Mouse (Mus musculus) urinary bladder, postnatal 14 days (tissue): ENCODE measurements around the gene Dlg2.

Source experiments
- DNase-seq: peaks from one replicate; pipeline ENCODE4 v3.0.0; 2021; ENCODE audit warnings: low spot score

Gene Dlg2

DNA sequence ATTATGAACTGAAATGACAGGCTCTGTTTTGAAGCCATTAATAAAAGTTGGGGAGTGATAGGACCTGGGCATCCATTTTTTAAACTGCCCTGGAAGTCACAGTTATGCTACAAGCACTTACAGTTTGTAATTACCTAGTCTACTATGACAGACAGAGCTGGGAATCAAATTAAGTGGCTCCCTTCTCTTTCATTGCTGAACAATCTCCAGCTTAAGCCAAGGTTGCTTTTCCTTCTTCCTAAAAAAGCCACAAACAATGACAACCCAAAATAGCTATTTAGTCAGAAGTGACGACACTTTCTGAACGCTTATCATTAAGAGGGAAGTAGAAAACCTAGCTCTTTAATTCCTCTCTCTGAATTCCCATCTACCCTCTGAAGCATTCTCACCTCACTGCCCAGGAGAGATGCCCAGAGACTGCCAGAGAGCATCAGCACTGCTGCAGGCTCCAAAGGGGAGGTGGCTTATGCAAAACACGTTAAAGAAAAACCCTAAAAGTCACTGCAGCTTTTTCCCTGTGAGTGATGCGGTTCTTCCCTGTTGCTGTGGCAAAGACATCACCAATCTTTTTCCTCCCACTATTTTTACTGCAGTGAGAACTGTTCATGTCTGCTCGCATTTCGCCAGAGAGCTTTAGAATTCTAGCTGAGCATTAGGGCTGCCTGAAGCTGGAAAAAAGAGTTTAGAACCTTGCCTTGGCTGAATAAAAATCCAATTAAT lies 612.9 kb downstream of the Dlg2 start:
- no peak for DNase-seq

DNA sequence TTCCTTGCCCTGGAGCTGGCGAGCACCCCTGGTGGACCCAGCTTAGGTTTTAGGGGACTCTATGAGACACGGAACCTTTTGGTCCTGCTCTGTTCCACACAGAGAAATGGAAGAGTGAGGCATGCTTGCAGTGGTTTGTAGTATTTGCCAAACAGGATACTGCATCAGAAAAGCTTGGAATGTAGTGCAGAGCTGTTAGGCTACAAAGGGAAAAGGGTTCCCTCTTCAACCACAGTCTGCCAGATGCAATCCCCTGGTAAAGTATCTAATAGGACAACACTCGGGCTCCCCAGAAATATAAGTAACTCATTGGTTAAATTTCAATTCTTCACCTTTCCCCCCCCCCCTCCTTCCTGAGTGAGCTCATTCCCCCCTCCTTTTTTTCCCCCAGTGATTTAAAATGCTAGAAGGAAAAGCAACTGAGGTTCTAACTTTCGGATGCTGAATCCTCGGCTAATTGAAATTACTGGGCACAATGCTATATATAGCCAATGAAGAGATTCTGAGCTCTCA lies 613.9 kb downstream of the Dlg2 start:
- no peak for DNase-seq

DNA sequence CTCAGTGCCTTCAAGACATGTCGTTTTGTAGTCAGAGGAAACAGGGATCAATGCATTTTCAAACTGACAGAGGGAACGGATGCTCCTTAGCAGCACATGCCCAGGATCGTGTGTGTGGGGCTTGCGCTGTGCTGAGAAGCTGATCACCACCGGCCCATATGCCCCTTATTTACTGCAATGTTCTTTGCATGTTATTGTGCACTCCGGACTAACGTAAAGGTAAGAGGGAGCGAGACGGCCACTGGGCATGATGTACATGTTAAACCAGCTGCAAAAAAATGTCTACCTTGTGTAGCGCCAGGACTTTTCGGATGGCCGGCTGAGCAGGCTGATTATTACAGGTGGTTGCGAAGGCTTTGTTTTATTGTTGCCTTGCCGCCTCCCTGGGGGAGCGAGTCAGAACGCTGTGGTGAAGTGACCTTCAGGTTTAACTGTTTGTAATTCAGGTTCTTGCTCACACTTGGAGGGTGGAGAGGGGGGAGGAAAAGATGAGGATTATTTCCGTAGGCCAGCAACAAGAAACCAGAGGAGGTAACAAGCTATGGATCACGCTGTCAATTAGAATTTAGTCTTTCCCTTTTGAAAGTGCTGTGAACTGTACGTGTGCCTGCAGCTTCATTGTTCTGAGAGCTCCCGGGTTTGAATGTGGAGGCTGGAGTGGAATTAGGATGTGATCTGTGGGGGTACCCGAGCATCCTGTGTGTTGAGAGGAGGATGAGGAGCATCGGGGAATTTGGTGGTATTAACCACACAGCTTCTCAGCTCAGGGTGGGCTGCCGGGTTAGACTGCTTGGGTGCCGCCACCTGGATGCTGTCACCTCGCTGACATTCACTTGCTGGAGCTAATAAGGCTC lies 614.6 kb downstream of the Dlg2 start:
- DNase-seq = no peak

DNA sequence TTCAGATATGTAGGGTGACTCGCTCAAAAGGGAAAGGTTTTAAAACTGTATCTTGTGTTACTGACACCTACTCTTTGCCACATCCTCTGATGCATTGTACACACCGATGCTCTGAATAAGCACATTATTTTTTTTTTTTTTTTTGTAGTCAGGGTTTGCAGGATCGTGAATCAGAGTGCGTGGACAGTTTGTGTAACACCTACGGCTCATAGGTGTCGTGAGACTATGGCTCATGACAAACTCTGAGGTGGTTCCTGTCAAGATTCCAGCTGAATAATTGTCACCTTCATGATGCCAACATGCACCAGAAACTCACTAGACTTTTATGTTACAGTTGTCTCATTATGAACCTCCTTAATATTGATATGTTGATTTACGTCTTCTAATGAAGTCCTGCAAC lies 620.0 kb downstream of the Dlg2 start:
- no peak for DNase-seq

DNA sequence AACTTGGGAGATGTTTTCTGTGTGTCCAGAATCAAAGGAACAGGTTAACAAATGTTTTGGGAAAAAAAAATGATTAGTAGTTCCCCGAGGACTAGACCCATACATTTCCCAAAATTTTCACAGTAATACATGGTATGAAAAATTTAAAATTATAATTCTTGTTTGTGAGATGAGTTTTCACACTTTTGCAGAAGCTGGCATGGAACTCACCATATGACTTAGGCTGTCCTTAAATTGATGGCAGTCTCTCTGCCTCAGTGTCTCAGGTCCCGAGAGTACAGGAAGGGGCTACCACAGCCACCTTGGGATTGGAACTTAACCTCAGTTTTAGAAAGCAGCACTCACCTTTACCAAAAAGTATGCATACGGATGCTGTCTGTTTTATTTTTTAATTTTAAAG lies 622.0 kb downstream of the Dlg2 start:
- DNase-seq = no peak

DNA sequence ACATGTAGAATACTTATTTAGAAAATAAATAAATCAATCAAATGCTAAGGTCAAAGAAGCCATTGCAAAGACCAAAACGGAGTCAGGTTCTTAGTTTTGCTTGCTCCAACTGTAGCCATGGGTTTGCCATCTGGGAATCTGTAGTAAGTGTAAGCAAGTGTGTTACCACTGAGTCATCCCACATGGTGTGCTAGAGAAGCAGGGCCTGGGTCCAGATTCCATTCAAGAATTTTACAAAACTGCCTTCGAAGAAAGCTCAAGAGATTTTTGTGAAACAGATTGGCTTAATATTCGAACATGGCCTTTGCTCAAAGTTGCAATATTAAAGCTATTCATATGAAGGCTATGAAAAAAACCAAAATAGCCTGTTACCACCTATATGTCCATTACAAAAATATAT lies 633.1 kb downstream of the Dlg2 start:
- no peak for DNase-seq

DNA sequence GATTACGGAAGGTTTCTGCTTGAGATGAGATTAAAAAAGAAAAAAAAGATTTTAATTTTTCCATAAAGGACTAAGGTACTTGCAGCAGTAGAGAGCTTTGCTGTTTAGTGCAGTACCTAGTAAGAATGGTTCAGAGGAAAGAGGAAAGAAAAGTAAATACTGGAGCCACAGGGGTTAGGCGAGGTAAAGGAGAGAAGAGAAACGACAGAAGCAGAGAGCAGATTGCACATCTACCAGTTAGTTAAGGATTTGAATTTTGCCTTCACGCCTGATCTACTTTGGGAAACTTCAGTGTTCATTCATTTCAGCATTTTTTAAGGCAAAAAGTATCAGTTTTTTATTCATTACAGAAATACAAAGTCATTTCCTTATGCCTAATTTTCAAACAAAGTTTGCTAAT lies 655.7 kb downstream of the Dlg2 start:
- no peak for DNase-seq

DNA sequence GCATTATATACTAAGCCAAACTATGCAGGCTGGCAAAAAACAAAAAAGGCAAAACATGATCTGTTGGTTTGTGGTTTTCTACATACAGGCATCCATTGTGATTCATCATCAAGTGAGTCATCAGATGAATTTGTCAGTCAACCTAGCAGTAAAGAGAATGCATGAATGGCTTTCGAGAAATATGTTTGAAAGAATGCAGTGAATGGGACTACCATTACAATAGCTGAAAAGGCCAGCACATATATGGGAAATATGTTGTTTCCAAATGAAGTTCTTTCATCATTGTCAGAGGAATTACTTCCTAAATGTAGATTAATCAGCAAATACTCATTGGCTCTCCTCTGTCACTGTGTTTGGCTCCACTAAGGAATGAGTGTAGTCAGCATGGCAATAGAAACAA lies 677.6 kb downstream of the Dlg2 start:
- DNase-seq = no peak

DNA sequence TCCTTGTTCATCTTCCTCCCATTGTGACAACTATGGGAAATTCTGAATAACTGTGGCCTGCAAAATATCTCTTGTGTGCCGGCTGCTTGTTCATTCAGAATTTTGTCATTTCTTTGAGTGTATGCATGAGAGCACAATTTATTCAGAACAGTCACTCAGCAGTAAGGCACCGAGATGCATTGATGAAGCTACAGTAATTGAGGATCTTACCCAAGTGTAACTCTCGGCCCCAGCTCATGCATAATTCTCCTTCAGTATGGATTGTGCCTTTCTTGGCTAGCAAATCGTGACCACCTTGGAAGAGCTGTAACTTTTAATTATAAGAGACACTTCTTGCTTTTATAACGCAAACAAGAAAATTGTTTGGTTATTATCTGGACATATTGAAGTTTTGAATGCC lies 682.7 kb downstream of the Dlg2 start:
- DNase-seq = no peak

DNA sequence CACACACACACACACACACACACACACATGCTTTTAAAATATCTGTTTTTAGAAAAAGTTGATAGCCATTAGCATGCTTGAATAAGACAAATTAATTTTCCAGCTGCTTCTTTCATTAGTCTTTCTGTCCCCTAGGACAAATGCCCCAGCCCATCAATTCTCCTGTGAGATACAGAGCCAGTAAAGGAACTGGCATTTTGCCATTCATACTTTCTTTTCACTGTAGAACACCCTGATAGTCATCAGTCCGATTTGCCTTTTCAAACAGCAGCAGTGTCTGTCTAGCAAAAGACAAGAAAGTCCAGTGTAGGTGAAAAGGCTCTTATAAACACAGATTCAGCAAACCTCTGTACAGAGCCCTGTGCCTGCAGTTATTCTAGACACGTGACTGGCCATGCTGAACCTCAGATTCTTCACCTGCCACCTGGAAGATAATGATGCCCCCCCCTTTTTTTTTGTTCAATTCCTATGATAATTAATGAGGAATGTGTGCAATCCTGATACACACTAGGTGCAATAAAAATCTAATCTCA lies 685.2 kb downstream of the Dlg2 start:
- no peak for DNase-seq

DNA sequence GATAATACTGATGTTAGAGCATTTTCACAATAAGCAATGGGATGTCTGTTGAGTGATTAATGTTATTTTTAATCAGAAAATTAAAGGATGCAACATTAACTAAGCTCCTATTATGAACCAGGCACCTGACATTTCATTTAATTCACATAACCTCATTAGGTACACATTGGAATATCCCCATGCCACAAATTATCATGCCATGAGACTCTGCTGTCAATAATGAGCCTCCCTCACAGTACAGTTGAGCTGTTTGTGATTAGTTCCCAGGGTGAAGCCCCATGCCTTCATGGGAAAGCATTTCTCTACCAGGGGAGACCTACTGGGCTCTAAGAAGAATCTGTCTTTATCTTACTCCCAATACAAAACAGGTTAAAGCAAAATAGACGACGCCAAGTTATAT lies 697.1 kb downstream of the Dlg2 start:
- no peak for DNase-seq

DNA sequence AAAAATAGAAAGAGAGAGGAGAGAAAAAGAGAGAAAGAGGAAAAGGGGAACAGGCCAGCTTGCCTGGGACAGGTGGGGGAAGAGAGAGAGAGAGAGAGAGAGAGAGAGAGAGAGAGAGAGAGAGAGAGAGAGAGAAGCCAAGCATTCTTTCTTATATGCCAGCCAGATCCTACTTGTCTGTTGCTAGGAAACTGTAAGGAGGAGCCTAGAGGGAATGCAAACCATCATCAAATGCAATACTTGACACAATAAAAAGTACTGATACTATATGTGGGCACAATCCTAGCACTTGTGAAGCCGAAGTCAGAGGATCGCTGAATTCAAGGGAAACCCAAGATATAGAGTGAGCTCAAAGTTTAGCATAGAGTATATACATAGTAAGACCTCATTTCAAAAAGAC lies 711.7 kb downstream of the Dlg2 start:
- DNase-seq = no peak

DNA sequence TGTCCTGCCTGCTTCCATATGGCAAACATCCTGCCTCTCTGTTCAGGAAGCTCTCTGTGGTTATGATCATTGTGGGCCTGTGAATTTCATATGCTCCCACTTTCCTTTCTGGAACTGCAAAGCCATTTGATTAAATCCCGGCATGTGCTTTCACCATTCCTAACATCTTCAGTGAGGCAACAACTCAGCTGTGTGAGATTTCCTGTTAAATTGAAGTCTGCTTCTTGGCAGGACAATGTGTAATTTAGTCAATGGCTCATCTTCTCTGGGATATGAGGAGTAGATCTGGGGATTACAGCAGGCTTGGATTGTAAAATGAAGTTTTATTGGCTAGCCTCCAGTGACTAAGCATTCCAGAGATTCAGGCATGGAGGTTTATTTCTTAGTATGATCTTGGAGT lies 722.9 kb downstream of the Dlg2 start:
- DNase-seq = no peak

DNA sequence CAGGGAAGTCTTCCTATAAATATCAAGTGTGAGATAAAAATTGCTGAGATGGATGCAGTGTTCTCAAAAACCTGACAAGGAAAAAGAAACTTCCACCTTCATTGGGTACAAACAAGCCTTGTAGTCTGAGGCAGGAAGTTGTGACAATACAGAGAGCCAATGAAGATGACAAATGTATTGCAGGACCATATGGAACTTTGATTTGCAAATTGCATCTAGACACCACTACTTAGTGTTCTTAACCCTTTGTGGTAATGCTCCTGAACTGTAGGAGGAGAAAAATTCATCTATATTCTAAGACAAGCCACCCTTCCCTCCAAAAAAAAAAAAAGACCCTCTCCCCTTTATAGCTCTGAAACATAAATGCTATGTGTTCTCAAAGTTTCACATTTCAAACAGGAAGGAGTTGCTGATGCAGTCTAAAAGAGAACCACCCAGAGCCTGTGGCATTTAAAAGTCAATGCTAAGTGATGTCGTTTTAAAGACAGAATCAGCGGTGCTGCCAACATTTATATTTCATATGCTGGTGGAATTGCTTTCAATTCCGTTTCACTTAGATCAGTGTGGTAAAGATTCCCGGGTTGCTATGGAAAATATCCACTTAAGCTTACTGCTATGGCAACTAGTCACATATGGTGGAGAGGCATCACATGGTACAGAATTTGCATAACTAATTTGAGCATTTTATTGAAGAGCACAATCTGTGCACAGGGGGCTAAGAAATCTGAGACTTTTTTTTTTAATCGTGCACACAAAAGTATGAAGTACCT lies 731.8 kb downstream of the Dlg2 start:
- DNase-seq = no peak

DNA sequence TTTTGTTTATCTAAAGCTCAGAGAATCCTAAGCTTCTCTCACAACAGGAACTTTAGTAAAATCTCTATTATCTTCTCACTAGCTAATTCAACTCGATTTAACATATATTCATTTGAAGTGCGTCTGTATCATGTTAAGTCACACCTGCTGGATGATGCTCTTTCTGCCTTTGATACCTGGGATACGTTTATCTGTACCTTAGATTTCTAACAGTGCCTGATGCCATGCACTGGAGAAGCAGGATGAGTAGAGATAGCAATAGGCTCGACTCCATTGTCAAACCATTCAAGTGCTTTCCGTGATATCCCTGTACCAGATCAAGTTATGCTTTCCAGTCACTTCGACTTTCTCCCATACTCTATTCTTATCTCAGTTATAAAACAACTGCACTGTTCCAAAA lies 732.5 kb downstream of the Dlg2 start:
- DNase-seq = no peak

DNA sequence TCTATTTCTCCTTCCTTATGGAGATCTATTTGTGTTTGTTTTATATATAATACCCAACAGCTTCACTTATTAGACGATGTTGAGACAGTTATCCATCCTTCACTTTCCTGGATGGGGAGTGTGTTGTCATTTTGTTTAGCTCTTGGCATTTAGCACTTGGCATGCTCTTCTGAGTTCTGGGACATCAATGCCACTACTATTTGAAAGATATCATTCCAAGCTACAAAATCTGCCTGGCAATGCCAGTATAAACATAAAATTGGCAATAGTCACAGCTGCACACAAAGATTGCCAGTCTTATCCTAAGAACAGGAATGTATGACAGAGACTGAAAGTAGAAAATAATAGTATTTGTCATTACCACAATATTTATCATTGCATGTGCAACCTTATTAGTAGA lies 735.8 kb downstream of the Dlg2 start:
- DNase-seq = no peak

DNA sequence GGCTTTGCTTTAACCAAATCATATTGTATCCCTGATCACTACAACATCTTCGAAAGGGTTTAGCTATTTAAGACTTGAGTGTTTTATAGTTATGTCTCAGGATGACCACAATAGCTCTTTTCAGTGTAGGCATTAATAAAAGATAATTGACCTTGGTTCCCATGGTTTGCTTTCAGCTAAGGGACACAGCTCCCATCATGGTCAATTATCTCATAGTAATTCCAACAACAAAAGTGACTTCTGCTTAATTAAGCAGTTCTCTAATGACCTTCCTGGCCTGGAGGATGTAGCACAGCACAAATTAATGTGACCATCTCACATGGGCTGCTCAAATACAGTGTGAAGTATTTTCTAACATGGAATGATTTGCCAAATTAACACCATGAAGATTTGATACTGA lies 738.4 kb downstream of the Dlg2 start:
- DNase-seq = no peak

DNA sequence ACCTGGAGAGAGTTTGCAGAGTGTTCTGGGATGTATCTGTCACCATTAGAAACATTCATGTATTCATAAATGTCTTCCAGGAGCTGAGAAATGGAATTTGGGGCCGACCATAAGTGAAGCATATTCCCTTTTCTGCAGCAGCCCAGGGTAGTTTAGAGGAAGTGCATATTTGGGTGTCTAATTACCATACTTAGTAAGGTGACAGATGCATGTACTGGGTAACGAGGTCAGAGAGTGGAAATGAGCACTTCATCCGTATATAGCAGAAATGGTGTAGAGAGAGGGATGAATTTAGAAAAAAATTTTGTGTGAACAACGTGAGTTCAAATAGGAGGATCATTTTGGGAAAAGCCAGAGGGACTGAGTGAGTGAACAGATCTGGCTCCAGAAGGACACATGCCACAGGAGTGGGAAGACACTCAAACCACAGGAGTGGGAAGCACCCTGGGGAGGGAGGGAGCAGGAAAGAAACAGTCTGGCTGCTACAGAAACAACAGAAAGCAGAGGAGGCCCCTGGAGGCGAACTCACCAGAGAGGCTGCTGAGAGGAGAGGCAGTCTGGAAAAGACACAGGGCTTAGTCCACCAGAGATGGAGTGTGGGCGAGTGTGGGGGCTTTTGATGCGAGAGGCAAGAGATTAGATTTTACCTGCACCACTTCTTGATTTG lies 742.0 kb downstream of the Dlg2 start:
- DNase-seq = no peak

DNA sequence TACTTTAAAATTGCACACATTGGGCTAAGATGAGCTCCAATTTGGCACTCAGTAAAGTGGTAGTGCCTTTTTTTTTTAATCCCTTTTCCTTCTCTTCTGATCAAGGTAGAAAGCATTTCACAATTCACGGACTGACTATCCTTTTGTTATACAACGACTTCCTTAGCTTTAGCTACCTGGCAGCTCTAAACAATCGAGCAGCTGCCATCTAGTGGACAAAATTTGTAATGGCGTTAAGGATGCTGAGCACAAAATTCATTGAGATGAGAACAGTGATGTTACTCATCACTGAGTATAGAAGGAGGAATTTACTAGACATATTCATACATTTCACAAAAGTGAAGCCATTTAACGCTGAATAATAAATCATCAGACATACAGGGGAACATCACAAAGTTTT lies 750.0 kb downstream of the Dlg2 start:
- DNase-seq = peak; percentile 32

DNA sequence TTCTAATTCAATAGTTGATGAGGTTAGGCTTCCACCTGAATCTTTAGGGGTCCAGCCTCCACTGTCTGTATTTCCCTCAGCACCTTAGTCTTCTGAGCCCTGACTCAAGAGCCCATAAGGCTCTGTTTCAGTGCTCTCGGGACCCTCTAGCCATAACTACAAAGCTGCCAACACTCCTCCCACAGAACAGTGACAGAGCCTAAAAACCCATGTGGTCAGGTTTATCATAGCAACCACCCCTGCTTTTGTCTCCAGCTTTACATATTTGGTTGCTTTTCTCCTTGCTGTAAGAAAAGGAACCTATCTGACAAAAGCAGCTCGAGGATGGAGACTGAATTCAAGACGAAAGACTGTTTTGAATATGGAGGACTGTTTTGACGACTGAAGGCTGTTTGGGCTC lies 765.2 kb downstream of the Dlg2 start:
- no peak for DNase-seq

DNA sequence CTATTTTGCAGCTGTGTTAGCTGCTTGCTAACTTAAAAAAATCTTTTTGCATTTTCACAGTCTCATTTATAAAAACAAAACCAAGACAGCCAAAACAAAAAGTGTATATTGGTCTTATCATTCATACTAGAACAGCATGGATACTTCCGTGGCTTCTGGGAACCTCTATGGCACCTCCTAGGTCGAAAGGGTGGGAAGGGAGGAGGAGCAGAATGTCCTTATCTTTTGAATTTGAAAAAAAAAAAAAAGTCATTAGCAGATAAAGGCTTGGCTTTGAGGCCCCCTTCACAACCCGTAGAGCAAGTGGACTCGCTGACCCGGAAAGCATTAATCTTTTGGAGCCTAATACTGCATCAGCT lies 785.2 kb downstream of the Dlg2 start:
- no peak for DNase-seq
